Mouse (Mus musculus) stomach, postnatal 0 days (tissue): ENCODE results near the gene Eif3i. TPM values are rescaled to one million over a fixed set of nuclear protein-coding genes. Genes with fewer than 3 reads are reported as not detected.

Source experiments
- ATAC-seq: fragments of 200-750 bp; cut with Nextera tagmentation; 2 replicates; pipeline ENCODE4 v1.8.0; 2017; ENCODE audit not compliant: low FRiP score, low TSS enrichment
- DNase-seq: peaks from one replicate; pipeline ENCODE4 v3.0.0-alpha.2; 2016; ENCODE audit warnings: low spot score
- H3K27ac ChIP-seq: fragments of 300-500 bp; sonication (generic); replicated peaks from 2 replicates; pipeline ENCODE4 v1.5.1; 2014; ENCODE audit warnings: mild to moderate bottlenecking, control low read depth
- H3K27me3 ChIP-seq: fragments of 300-500 bp; sonication (generic); 2 replicates; pipeline ENCODE4 v1.6.1; 2014; ENCODE audit warnings: low read length; ENCODE audit not compliant: control insufficient read depth, insufficient read depth
- H3K36me3 ChIP-seq: fragments of 300-500 bp; sonication (generic); 2 replicates; pipeline ENCODE4 v1.6.1; 2014; ENCODE audit warnings: low read length, mixed read lengths; ENCODE audit not compliant: control insufficient read depth, insufficient read depth
- H3K4me1 ChIP-seq: fragments of 300-500 bp; sonication (generic); replicated peaks from 2 replicates; pipeline ENCODE4 v1.6.1; 2014; ENCODE audit warnings: antibody characterized with exemption; ENCODE audit not compliant: control insufficient read depth, insufficient read depth
- H3K4me2 ChIP-seq: fragments of 300-500 bp; sonication (generic); replicated peaks from 2 replicates; pipeline ENCODE4 v1.6.1; 2014; ENCODE audit warnings: low read depth, mild to moderate bottlenecking, control low read depth, moderate library complexity
- H3K4me3 ChIP-seq: fragments of 300-500 bp; sonication (generic); 2 replicates; pipeline ENCODE4 v1.5.1; 2014; ENCODE audit warnings: low read depth, low read length, control low read depth
- H3K9ac ChIP-seq: fragments of 300-500 bp; sonication (generic); 2 replicates; pipeline ENCODE4 v1.6.1; 2014; ENCODE audit warnings: mild to moderate bottlenecking, low read length, control low read depth, mixed read lengths
- H3K9me3 ChIP-seq: fragments of 300-500 bp; sonication (generic); 2 replicates; pipeline ENCODE4 v1.6.1; 2016; ENCODE audit warnings: low read length; ENCODE audit not compliant: control insufficient read depth
- CTCF ChIP-seq: IDR thresholded peaks from 2 replicates; pipeline ENCODE4 v1.5.1; 2016; ENCODE audit warnings: antibody characterized with exemption, low read depth, mild to moderate bottlenecking, moderate library complexity
- EP300 ChIP-seq: optimal IDR thresholded peaks from 2 replicates; pipeline ENCODE3; 2016; ENCODE audit warnings: antibody characterized with exemption
- WGBS: fragments of 180-500 bp; shearing (Covaris S2); extraction: QIAGEN DNeasy Blood & Tissue Kit; methylation state at CpG from one replicate; pipeline ENCODE4 v1.1.7; 2014; 5-methylcytosine and 5-hydroxymethylcytosine counted together
- polyA plus RNA-seq: library from polyadenylated mRNA; unstranded; fragments of >200 nt; fragmentation: Nextera tagmentation; extraction: Ambion mirVana; gene quantifications from 2 replicates; pipeline ENCODE4 v1.2.1, GENCODE M21; 2015

Gene Eif3i
- polyA plus RNA-seq, 1 experiment from 2014 or later, result 230 TPM

- Histone ChIP-seq H3K36me3 (peaks cover 6% of the 10 kb centered on the region), H3K27ac (peak overlapping the region; percentile 75), H3K4me1 (peaks cover 6% of the 10 kb centered on the region; the same call in 1 of the 2 replicates), H3K4me3 (peak overlapping the region; percentile 62), H3K4me2 (peak overlapping the region; percentile 55), H3K27me3 (no peaks in the 10 kb centered on the region), H3K9me3 (no peaks in the 10 kb centered on the region), H3K9ac (peak overlapping the region; percentile 53)
- ATAC-seq, result peak; percentile 21; the same call in 1 of the 2 replicates
- peak; percentile 58 for TF ChIP-seq EP300
- TF ChIP-seq CTCF, result no peak
- WGBS, result 0% methylated on average over 17 of the region's 17 CpGs
- DNase-seq, result peak; percentile 51
Observed at GRCm38 (mm10) chr4:129640101-129640637, 39.7 kb upstream of the Eif3i start.

GRCm38 (mm10) chr4:129639221-129639620 is 38.8 kb upstream of the Eif3i start:
- Histone ChIP-seq H3K4me3 (peak overlapping the region; percentile 62), H3K36me3 (peaks cover 11% of the 10 kb centered on the region), H3K4me1 (peaks cover 6% of the 10 kb centered on the region; the same call in 1 of the 2 replicates), H3K9ac (no peak overlapping the region), H3K27me3 (no peaks in the 10 kb centered on the region), H3K4me2 (peak overlapping the region; percentile 55), H3K27ac (no peak overlapping the region), H3K9me3 (no peaks in the 10 kb centered on the region)
- DNase-seq (no peak), ATAC-seq (no peak)
- 80% methylated on average over 15 of the region's 15 CpGs for WGBS
- TF ChIP-seq EP300 (no peak), CTCF (no peak)

GRCm38 (mm10) chr4:129633852-129634251 is 33.4 kb upstream of the Eif3i start:
- no peak for ATAC-seq
- no peak overlapping the region for H3K4me3 ChIP-seq
- peaks cover 45% of the 10 kb centered on the region for H3K36me3 ChIP-seq
- no peaks in the 10 kb centered on the region for H3K9me3 ChIP-seq
- TF ChIP-seq CTCF (no peak), EP300 (no peak)
- H3K9ac ChIP-seq, result no peak overlapping the region
- H3K4me2 ChIP-seq, result no peak overlapping the region
- no peak for DNase-seq
- H3K4me1 ChIP-seq, result no peaks in the 10 kb centered on the region
- H3K27me3 ChIP-seq, result no peaks in the 10 kb centered on the region
- 81% methylated on average over 6 of the region's 6 CpGs for WGBS
- no peak overlapping the region for H3K27ac ChIP-seq

- H3K36me3 ChIP-seq, result peaks cover 54% of the 10 kb centered on the region
- TF ChIP-seq EP300 (no peak), CTCF (no peak)
Observed at GRCm38 (mm10) chr4:129631867-129632266, 31.4 kb upstream of the Eif3i start.

GRCm38 (mm10) chr4:129630944-129631343 is 30.5 kb upstream of the Eif3i start:
- Histone ChIP-seq H3K9me3 (no peaks in the 10 kb centered on the region), H3K4me1 (no peaks in the 10 kb centered on the region), H3K27ac (no peak overlapping the region), H3K27me3 (no peaks in the 10 kb centered on the region), H3K9ac (no peak overlapping the region), H3K36me3 (peaks cover 55% of the 10 kb centered on the region), H3K4me3 (no peak overlapping the region), H3K4me2 (no peak overlapping the region)
- ATAC-seq (no peak), DNase-seq (no peak)
- 70% methylated on average over 4 of the region's 4 CpGs for WGBS
- TF ChIP-seq EP300 (no peak), CTCF (no peak)

More at GRCm38 (mm10) chr4:129631867-129632266, 31.4 kb upstream of the Eif3i start:
- Histone ChIP-seq H3K4me2 (no peak overlapping the region), H3K4me1 (no peaks in the 10 kb centered on the region), H3K9me3 (no peaks in the 10 kb centered on the region), H3K4me3 (no peak overlapping the region), H3K27ac (no peak overlapping the region), H3K27me3 (no peaks in the 10 kb centered on the region), H3K9ac (no peak overlapping the region)
- ATAC-seq (no peak), DNase-seq (no peak)
- WGBS, result 86% methylated on average over 12 of the region's 12 CpGs

- Histone ChIP-seq H3K36me3 (peaks cover 31% of the 10 kb centered on the region), H3K9me3 (no peaks in the 10 kb centered on the region), H3K9ac (no peak overlapping the region), H3K27ac (no peak overlapping the region), H3K4me2 (no peak overlapping the region), H3K4me3 (no peak overlapping the region), H3K27me3 (no peaks in the 10 kb centered on the region), H3K4me1 (peaks cover 7% of the 10 kb centered on the region; the same call in 1 of the 2 replicates)
- no peak for ATAC-seq
- TF ChIP-seq CTCF (no peak), EP300 (no peak)
- WGBS, result 74% methylated on average over 6 of the region's 6 CpGs
- DNase-seq, result no peak
Observed at GRCm38 (mm10) chr4:129626035-129626434, 25.6 kb upstream of the Eif3i start.
